Mouse (Mus musculus) CD8-positive naive resting alpha-beta T cell, adult 2 months (primary cell): Measurements from ENCODE around the gene Spg11.
"Not testable (repeated sequence)": the region's sequence is repeated elsewhere in the genome, so short reads cannot be mapped to it uniquely, and the experiment has no call there.

Experiments
- DNase-seq, 2 experiments: peaks; one replicate each; pipeline ENCODE4 v3.0.0; 2022; ENCODE audit warnings: low read depth in 2 of 2, low spot score in 2 of 2

Spg11 gene

DNA sequence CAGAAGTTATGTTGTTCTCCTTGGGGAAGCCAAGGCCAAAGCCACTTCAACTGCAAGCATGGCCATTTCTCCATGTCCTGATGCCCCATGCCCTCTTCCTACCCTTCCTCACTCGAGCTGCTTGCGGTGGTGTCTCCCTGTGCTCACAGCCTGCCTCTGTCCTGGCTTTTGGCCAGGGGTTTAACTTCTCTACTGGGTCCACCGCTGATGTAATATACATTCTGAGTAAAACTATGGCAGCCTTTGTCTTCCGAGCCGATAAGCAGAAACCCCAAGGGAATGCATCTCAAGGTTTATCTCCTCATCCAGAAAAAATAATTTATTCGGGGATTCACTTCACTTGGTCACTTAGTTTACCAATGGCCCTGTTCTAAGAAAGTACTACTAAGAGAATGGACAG, 28.5 kb upstream of the Spg11 start:
- no peak for DNase-seq

DNA sequence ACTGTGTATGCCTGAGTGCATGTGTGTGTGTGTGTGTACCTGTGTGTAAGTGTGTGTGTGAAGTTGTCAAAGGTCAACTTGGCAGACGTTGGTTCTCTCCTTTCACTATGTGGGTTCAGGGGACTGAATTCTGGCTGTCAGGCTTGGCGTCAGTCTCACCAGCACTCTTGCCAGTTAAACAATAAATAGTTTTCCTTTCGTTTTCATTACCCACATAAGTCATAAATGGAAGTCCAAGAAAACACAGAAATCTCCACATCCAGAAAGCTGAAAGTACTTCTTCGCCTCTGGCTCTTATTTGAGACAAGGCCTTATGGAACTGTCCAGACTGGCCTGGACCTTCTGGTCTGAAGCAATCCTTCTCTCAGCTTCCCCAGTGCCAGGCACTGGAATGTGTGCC, 27.6 kb upstream of the Spg11 start:
- no peak for DNase-seq

DNA sequence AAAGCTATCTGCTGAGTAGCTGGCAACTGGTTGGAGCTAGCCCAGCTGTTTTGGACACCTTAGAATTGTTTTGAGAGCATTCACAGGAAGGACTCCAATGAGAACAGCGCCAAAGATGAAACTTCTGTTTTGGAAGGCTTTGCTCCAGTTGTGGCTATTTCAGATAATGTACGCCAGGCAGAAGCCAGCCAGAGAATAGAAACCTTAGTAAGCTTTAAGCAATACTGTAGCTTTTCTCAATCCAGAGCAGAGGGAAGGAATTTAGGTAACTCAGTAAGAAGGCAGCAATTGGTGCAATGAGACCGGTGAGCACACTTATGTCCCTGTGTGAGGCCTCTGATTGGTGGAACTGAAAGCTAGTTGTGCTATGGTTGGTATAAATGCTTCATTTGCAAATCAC, 24.9 kb upstream of the Spg11 start:
- no peak for DNase-seq

DNA sequence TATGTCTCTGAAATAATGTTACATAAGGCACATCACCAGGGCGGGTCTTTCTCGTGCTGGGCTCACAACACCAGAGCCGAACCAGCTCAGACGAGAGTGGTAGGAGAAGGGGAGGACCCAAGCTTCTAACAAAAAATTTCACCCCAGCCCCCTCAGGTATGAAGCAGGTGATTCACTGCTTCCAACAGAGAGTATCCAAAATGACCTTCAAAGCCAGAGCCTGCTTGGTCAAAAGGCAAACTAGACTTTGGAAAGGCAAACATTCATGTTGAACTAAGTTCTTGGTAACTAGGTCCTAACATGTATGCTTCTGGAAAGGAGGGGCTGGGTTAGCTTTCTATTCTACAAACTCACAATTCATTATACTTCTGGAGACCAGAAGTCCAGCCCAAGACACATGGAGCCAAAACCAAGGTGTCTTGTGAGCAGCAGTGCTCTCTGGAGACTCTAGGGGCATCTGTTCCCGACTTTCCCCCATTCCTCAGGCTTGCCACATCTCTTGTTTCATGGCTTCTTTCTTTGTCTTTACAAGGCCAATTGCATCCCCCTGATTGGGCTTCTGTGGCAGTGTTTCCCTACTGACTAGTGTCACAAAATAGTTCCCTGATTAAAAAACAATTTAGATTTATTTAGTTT, 23.3 kb upstream of the Spg11 start:
- DNase-seq, result no peak

DNA sequence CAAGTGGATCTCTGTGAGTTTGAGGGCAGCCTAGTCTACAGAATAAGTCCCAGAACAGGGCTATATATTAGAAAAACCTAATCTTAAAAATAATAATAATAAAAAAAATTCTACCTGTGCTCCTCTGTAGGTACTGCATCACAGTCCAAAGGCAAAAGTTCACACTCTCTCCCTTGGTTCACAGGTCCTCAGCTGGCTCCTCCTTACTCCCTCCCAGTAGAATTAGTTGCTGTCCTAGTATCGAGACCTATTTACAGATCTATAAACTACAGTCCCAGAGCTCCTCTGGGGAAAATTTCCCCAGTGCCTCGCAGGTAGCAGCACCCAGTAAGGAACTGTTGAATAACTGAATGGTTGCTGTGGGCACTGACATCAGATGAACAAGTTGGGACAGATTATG, 22.6 kb upstream of the Spg11 start:
- no peak for DNase-seq

DNA sequence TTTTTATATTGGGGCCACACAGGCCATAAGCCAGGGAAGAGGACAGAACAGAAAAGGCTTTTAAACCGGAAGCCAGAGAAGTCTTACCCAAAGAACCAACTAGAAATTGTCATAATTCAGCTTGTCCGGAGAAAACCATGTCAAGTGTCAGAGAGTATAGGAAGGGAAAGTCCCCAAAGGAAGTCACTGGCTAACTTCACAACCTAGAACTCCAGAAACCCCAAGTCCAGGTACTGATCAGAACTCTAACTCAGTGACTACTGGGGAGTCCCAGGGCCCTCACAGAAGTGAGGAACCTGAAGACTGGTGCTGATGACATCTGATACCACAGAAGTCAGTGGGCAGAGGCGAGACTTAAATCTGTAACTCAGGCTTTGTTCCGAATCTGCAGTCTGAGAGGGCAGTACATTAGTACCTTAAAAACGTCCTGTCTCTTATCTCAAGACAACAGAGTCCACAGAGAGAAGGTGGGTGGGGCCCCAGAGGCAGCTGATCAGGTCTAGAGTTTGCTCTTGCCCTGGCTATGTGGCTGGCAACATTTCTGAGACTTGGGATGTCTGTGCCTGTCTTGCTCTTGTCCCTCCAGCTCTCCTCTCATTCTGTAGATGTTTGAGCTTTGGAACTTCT, 19.8 kb upstream of the Spg11 start:
- DNase-seq, result no peak

DNA sequence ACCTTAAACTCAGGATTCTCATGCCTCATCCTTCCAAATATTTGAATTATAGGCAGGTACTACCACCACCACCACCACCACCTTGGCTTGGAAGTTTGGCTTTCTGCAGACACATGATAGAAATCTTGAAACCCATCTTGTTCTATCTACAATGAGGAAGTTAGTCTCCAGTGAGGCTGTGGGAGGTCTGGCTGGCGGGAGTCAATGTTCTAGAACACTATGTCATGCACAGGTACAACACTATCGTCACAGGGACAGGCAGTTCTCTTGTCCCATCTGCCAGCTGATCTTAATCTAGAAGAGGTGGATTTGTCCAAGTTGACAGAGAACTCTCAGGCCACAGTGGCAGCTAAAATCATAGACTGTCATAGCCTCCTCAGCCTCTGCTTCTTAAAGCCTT, 14.4 kb upstream of the Spg11 start:
- no peak for DNase-seq

DNA sequence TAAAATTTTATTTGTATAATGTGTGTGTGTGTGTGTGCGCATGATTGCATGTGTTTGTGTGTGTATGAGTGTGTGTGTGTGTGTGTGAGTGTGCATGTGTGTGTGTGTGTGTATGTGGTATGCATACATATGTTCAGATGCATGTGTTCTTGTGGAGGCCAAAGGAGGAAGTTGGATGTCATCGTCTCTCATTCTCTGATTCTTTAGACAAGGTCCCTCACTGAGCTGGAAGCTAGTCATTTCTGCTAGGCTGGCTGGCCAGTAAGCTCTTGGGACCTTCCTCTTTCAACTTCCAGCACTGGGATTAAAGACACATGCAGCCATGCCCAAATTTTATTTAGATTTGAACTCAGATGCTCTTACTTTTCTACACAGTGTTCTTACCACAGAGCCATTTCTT, 13.9 kb upstream of the Spg11 start:
- DNase-seq, result no peak

DNA sequence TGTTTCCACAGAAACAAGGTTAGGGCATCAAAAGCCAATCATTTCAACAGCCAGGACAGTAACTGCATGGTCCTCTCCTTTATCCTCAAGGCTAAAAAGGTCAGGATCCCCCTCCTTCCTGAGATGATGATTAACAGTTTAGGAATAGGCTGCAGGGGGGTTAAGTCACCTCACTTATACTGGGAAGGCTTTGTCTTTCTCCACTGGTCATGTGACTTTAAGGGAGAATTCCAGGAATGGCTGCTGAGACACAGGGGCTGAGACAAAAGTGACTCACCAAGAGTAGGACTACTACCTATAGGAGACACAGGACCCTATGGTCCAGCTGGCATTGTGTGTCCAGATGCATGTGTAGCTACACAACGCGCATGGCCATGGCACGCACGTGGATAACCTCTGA, 9.4 kb upstream of the Spg11 start:
- DNase-seq, result no peak

DNA sequence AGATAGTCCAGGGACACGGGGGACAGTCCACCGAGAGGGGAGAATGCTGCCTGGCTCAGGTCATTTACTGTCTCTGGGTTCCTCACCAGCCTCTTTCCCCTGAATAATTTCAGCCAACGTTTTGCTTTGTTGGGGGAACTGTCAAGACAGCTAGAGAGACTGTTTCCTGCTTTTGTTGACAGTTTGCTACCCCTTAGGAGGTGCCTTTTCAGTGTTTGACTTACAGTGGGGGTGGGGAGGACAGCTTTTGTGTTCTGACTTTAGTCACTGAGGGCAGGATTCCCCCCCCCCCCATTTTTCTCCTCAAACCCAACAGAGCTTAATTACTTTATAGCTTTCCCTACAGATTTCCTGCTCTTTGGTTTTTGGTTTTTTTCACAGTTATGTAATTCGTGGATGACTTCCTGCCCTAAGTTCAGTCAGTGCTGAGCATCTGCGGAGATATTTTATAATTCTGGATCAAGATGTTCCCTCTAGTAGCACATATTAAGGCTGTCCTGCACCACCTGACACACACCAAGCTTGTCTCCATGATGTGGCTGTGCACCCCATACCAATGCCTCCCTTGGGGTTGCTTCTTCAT, 8.7 kb upstream of the Spg11 start:
- no peak for DNase-seq

DNA sequence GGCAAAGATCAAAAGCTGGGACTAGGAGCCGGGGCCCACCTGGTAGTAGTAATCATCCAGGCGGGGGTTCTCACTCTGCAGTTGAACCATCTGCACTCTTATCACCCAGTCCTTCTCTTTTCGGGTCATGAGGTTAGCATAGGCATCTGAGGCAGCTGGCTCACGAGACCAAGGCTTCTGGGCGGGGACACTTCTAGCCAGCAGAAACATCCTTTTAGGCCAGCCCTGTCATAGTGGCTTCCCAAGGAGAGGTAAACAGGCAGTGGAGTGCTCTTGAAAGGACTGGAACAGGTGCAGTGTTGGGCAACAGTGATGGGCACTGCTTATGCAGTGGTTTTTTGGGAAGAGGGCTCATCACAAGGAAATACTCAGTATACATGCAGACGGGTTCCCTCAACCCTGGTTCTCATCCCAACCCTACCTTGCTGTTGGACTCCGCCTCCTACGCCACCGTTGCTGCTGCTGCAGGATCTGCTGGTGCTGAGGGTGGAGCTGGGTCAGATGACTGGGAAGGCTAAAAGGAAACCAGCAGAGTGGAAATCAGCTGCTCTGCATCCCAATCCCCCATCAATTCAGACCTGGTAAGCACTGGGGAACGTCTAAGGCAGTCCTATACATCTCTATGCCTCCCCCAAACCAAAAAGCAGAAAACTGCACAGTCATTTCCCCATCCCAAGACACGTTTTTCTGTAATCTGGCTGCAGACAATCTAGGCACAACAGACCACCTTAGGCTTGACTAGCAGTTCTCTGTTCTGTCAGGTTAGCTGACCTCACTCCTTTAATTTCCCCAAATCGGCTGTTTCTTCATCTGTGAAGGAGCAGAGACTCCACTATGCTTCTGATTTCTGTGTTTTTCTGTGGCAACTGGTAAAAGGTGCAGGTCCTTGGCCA, 7.7 kb upstream of the Spg11 start:
- peak; percentile 35 to 48 for DNase-seq

DNA sequence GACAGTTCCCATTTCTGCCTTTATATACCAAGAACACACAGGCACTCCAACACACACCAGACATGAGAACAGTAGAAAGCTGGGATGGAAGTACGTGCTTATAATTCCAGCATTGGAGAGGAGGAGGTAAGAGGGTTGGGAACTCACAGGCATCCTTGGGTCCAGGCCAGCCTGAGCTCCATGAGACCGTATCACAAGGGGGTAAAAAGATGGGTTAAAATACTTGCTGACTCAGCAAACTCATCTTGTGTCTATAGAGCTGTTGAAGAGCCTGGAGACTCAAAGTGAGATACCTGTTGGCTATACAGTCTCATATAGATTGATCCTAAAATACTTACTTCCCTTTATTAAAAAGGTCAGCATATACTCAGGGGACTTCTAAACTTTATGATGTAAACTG, 1.3 kb downstream of the Spg11 start:
- no peak for DNase-seq

DNA sequence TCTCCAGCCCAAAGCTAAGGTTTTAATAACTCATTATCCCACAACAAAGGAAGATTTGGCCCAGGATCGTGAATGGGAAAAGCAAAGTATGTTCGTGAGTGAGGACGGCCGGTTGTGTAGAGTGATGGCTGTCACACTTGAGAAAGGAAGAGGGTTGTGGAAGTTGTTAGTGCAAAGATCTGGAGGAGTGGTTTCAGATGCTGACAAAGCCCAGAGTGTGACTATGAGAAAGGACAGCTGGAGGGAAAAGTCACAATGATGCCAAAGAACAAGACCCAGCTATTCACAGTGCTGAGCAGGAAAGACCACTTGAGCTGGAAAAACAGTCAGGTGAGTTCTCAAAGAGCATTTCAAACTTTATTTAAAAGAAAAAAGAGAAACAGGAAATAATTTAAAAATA, 8.5 kb downstream of the Spg11 start:
- no peak for DNase-seq

DNA sequence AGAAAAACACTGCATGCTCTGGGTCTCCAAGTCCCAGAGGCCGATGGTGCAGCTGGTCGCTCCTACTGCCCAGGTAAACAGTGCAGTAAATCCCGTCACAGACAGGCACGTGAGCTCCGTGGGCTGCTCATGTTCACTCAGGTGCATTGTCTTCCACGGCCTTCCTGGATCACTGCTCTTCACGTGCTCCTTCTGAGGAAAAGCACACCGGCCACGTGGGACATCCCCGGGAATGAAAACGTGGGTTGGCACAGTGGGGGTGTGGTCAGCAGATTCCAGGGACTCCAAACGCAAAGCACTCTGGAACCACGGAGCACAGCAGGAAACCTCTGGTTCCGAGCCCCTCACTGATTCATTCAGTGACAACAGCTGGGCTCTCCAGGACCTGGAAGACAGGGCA, 10.1 kb downstream of the Spg11 start:
- DNase-seq, result no peak

DNA sequence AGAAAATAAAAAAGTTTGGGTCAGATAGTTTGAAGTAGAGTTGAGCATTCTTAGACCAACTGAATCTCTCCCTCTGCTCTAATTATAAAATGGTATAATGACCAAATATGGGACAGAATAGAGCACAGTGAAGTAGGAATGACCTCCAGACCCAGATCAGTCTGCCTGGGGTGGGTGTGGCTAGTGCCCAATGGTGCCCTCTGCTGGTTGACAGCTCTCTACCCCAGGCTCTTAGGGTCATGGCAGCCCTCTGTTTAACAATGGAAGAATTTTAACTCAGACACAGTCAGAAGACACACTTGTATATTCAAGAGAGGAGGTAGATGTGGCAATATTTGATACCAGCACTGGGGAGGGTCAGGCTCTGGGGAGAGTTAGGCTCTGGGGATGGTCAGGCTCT, 16.1 kb downstream of the Spg11 start:
- DNase-seq, result peak; percentile 21 to 37

DNA sequence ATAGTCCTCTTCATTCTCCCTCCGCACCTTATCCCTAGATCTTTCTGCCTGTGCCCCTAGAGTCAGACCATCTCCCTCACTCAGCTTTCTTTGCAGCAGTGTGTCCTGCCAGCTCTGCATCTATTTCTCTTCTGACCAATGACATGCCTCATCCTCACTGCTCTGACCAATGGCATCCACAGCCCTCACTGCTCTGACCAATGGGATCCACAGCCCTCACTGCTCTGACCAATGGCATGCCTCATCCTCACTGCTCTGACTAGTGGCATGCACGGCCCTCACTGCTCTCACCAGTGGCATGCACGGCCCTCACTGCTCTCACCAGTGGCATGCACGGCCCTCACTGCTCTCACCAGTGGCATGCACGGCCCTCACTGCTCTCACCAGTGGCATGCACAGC, 20.5 kb downstream of the Spg11 start:
- not testable (repeated sequence) for DNase-seq

DNA sequence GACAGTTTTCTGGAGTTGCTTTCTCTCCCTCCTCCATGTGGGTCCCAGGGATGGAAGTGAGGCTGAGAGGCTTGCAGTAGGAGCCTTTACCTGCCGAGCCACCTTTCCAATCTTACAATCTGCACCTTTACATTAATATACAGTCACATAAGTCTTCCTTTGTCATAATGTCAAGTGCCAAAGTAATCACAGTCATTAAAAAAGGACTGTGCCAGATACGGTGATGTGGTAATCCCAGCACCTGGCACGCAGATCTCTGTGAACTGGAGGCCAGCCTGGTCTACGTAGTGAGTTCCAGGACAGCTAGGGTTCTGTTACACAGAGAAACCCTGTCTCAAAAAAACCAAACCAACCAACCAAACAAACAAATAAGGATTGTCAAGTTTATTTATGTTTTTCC, 24.3 kb downstream of the Spg11 start:
- no peak for DNase-seq

DNA sequence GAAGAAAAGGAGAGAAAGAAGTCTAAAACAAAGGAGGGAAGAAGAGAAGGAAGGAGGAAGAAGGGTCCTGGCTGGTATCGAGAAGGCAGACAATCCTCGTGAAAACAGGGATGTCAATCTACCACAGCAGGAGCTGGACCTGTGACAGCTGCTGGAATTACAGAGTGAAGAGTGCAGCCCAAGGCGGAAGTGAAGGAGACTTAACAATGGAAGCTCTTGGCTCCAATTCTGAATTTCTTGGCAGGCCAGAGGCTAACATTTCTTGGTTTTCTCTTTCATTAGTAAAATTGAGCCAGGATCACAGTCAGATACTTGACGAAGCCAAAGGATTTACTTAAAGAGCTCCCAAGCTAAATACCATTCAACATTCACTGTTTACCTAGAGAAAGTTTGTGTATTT, 31.7 kb downstream of the Spg11 start:
- no peak for DNase-seq

DNA sequence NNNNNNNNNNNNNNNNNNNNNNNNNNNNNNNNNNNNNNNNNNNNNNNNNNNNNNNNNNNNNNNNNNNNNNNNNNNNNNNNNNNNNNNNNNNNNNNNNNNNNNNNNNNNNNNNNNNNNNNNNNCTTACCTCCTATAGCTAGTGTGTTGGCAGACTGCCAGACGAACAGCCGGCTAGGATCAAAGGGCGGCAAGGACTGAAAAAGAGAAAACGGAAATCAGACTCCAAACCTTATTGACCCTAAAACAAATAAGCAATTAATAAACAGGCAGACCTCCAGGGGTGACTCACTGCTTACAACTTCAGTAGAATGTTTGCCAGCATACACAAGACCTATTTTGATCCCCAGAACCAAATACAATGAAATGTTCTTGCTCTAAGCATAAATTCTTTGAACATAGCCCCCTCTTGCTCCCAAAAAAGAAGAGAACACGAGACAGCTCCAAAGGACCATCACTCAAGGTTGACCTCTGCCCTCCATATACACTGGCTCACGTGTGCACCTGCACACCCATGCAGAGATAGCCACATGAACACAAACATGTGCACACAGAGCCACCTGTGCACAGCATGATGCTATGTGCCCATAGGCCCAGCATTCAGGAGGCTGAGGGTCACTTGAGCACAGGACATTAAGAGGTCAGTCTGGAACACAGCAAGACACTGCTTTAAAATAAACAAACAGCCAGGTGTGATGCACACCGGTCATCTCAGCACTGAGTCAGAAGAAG, 36.3 kb downstream of the Spg11 start:
- no peak for DNase-seq

DNA sequence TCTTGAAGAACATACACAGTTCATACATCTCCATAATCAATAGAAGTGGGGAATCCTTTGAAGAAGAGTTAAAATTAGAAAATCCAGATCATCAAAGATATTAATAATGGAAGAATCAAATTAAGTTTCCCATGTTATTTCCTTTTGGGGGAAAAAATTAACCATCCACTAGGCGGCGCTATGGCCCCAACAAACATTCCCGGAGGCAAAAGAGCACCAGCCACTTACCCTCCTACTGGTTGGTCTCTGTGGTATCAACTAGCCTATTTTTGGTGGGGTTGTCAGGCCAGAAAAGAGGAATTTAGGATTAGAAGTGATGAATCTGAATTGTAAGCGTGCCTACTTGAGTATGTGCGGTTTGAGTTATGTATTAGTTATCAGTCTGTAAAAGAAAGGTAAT, 48.3 kb downstream of the Spg11 start:
- DNase-seq, result peak; percentile 62 to 64

DNA sequence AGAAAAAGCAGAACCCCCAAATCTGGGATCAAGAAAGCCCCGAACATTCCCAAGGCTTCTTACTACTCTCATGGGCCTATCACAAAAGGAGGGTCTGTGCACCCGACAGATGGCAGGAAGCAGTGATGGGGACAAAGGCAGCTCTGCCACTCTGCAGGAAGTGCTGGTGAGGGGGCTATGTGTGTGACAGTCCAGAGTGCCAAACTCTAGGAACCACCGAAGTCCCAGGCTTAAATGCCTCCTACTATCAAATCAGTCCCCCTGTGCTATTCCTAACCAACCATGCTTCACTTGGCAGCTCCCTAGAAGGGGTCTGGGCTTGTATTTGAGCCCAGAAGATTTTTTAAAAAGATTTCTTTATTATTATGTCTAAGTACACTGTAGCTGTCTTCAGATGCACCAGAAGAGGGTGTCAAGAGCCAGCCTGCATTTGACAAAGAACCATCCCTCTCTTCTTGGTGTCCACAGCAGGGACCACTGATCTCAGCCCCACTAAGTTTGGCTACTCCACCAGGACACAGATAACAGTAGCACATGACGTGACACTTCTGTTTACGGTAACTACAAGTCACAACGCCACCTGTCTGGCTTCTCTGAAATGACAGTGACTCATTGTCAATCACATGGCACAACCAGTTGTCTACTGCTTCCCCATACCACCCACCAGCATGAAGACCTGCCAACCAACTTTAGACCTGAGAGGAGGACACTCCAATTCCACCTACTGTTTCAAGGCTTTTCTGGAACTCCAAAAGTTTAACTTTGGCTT, 48.9 kb downstream of the Spg11 start:
- DNase-seq, result no peak
